Mouse (Mus musculus): ENCODE data around the gene Retsat. TPM values are rescaled to one million over a fixed set of nuclear protein-coding genes. Genes with fewer than 3 reads are reported as not detected.

The Retsat gene
- polyA plus RNA-seq (2014; fragmentation: Nextera tagmentation; extraction: Ambion mirVana), result 14.7 and 20.1 TPM in 2 replicates

- Histone ChIP-seq H3K9ac (ENCODE audit: low read depth, low read length) (peak within 1 kb of the TSS; percentile 64), H3K36me3 (ENCODE audit: control insufficient read depth, insufficient read depth, low read length) (peaks cover under 1% of the 10 kb centered on the region; the same call in 1 of the 2 replicates), H3K9me3 (ENCODE audit: control insufficient read depth, low read length) (no peaks in the 10 kb centered on the region), H3K27ac (ENCODE audit: low read depth, low read length) (peak within 1 kb of the TSS; percentile 76), H3K4me1 (ENCODE audit: control insufficient read depth, insufficient read depth, low read length) (peaks cover 17% of the 10 kb centered on the region), H3K4me2 (replicated peaks; ENCODE audit: low read depth, low read length) (peak within 1 kb of the TSS; percentile 64), H3K4me3 (ENCODE audit: low read length) (peak within 1 kb of the TSS; percentile 70), H3K27me3 (ENCODE audit: control insufficient read depth, insufficient read depth, low read length) (no peaks in the 10 kb centered on the region)
- peak; percentile 92 for ATAC-seq (ENCODE audit: low FRiP score, low TSS enrichment)
- WGBS, result 1% methylated on average over 38 of the region's 38 CpGs
Observed at GRCm38 (mm10) chr6:72597956-72598753, at the start of gene Retsat, which contains the start of gene Elmod3. Retsat (plus strand) TSS chr6:72598475. Elmod3 (minus strand) TSS chr6:72598413.

GRCm38 (mm10) chr6:72549041-72549580 is 49.2 kb upstream of the Retsat start:
- no peaks in the 10 kb centered on the region for H3K27me3 ChIP-seq (ENCODE audit: control insufficient read depth, insufficient read depth, low read length)
- H3K4me2 ChIP-seq (replicated peaks; ENCODE audit: low read depth, low read length), result no peak overlapping the region
- peaks cover 12% of the 10 kb centered on the region for H3K4me1 ChIP-seq (ENCODE audit: control insufficient read depth, insufficient read depth, low read length)
- no peaks in the 10 kb centered on the region for H3K36me3 ChIP-seq (ENCODE audit: control insufficient read depth, insufficient read depth, low read length)
- ATAC-seq (ENCODE audit: low FRiP score, low TSS enrichment), result no peak
- H3K27ac ChIP-seq (ENCODE audit: low read depth, low read length), result no peak overlapping the region
- H3K9ac ChIP-seq (ENCODE audit: low read depth, low read length), result no peak overlapping the region
- 0 out of 2 replicates have a peak, but pooled peaks cover 4% of the 10 kb centered on the region for H3K9me3 ChIP-seq (ENCODE audit: control insufficient read depth, low read length)
- H3K4me3 ChIP-seq (ENCODE audit: low read length), result no peak overlapping the region
- WGBS, result 54% methylated on average over 9 of the region's 9 CpGs

- H3K4me3 ChIP-seq (ENCODE audit: low read length), result no peak overlapping the region
- 56% methylated on average over 6 of the region's 6 CpGs for WGBS
- H3K27me3 ChIP-seq (ENCODE audit: control insufficient read depth, insufficient read depth, low read length), result no peaks in the 10 kb centered on the region
- H3K27ac ChIP-seq (ENCODE audit: low read depth, low read length), result no peak overlapping the region
- peaks cover 12% of the 10 kb centered on the region for H3K4me1 ChIP-seq (ENCODE audit: control insufficient read depth, insufficient read depth, low read length)
- H3K36me3 ChIP-seq (ENCODE audit: control insufficient read depth, insufficient read depth, low read length), result no peaks in the 10 kb centered on the region
- ATAC-seq (ENCODE audit: low FRiP score, low TSS enrichment), result no peak
- no peak overlapping the region for H3K4me2 ChIP-seq (replicated peaks; ENCODE audit: low read depth, low read length)
- 0 out of 2 replicates have a peak, but pooled peaks cover 4% of the 10 kb centered on the region for H3K9me3 ChIP-seq (ENCODE audit: control insufficient read depth, low read length)
- H3K9ac ChIP-seq (ENCODE audit: low read depth, low read length), result no peak overlapping the region
Observed at GRCm38 (mm10) chr6:72550025-72550424, 48.2 kb upstream of the Retsat start.

GRCm38 (mm10) chr6:72550503-72551100 is 47.7 kb upstream of the Retsat start:
- Histone ChIP-seq H3K4me3 (ENCODE audit: low read length) (no peak overlapping the region), H3K9me3 (ENCODE audit: control insufficient read depth, low read length) (0 out of 2 replicates have a peak, but pooled peaks cover 4% of the 10 kb centered on the region), H3K9ac (ENCODE audit: low read depth, low read length) (no peak overlapping the region), H3K27me3 (ENCODE audit: control insufficient read depth, insufficient read depth, low read length) (no peaks in the 10 kb centered on the region), H3K36me3 (ENCODE audit: control insufficient read depth, insufficient read depth, low read length) (no peaks in the 10 kb centered on the region), H3K4me1 (ENCODE audit: control insufficient read depth, insufficient read depth, low read length) (peaks cover 12% of the 10 kb centered on the region), H3K27ac (ENCODE audit: low read depth, low read length) (no peak overlapping the region), H3K4me2 (replicated peaks; ENCODE audit: low read depth, low read length) (no peak overlapping the region)
- ATAC-seq (ENCODE audit: low FRiP score, low TSS enrichment), result no peak
- 89% methylated on average over 10 of the region's 10 CpGs for WGBS

- Histone ChIP-seq H3K36me3 (ENCODE audit: control insufficient read depth, insufficient read depth, low read length) (no peaks in the 10 kb centered on the region), H3K9ac (ENCODE audit: low read depth, low read length) (peak overlapping the region; percentile 54), H3K4me3 (ENCODE audit: low read length) (peak overlapping the region; percentile 37), H3K4me1 (ENCODE audit: control insufficient read depth, insufficient read depth, low read length) (peaks cover 12% of the 10 kb centered on the region), H3K9me3 (ENCODE audit: control insufficient read depth, low read length) (no peaks in the 10 kb centered on the region), H3K27me3 (ENCODE audit: control insufficient read depth, insufficient read depth, low read length) (no peaks in the 10 kb centered on the region), H3K27ac (ENCODE audit: low read depth, low read length) (peak overlapping the region; percentile 77), H3K4me2 (replicated peaks; ENCODE audit: low read depth, low read length) (peak overlapping the region; percentile 45)
- 13% methylated on average over 27 of the region's 27 CpGs for WGBS
- ATAC-seq (ENCODE audit: low FRiP score, low TSS enrichment), result peak; percentile 96
Observed at GRCm38 (mm10) chr6:72552171-72553078, 45.9 kb upstream of the Retsat start.

- H3K36me3 ChIP-seq (ENCODE audit: control insufficient read depth, insufficient read depth, low read length), result no peaks in the 10 kb centered on the region
- 14% methylated on average over 8 of the region's 8 CpGs for WGBS
- no peak for ATAC-seq (ENCODE audit: low FRiP score, low TSS enrichment)
- H3K9me3 ChIP-seq (ENCODE audit: control insufficient read depth, low read length), result no peaks in the 10 kb centered on the region
- H3K4me3 ChIP-seq (ENCODE audit: low read length), result peak overlapping the region; percentile 37
- peaks cover 12% of the 10 kb centered on the region for H3K4me1 ChIP-seq (ENCODE audit: control insufficient read depth, insufficient read depth, low read length)
- peak overlapping the region; percentile 77 for H3K27ac ChIP-seq (ENCODE audit: low read depth, low read length)
- no peaks in the 10 kb centered on the region for H3K27me3 ChIP-seq (ENCODE audit: control insufficient read depth, insufficient read depth, low read length)
- peak overlapping the region; percentile 54 for H3K9ac ChIP-seq (ENCODE audit: low read depth, low read length)
- H3K4me2 ChIP-seq (replicated peaks; ENCODE audit: low read depth, low read length), result peak overlapping the region; percentile 45
Observed at GRCm38 (mm10) chr6:72553079-72553412, 45.2 kb upstream of the Retsat start.

- 81% methylated on average over 8 of the region's 8 CpGs for WGBS
- ATAC-seq (ENCODE audit: low FRiP score, low TSS enrichment), result no peak
- Histone ChIP-seq H3K36me3 (ENCODE audit: control insufficient read depth, insufficient read depth, low read length) (no peaks in the 10 kb centered on the region), H3K4me1 (ENCODE audit: control insufficient read depth, insufficient read depth, low read length) (peaks cover 8% of the 10 kb centered on the region; the same call in 1 of the 2 replicates), H3K27ac (ENCODE audit: low read depth, low read length) (no peak overlapping the region), H3K9me3 (ENCODE audit: control insufficient read depth, low read length) (no peaks in the 10 kb centered on the region), H3K27me3 (ENCODE audit: control insufficient read depth, insufficient read depth, low read length) (no peaks in the 10 kb centered on the region), H3K9ac (ENCODE audit: low read depth, low read length) (no peak overlapping the region), H3K4me3 (ENCODE audit: low read length) (no peak overlapping the region), H3K4me2 (replicated peaks; ENCODE audit: low read depth, low read length) (no peak overlapping the region)
Observed at GRCm38 (mm10) chr6:72560801-72561200, 37.5 kb upstream of the Retsat start.

- no peak overlapping the region for H3K4me3 ChIP-seq (ENCODE audit: low read length)
- H3K4me2 ChIP-seq (replicated peaks; ENCODE audit: low read depth, low read length), result no peak overlapping the region
- WGBS, result 34% methylated on average over 6 of the region's 6 CpGs
- H3K27me3 ChIP-seq (ENCODE audit: control insufficient read depth, insufficient read depth, low read length), result no peaks in the 10 kb centered on the region
- H3K36me3 ChIP-seq (ENCODE audit: control insufficient read depth, insufficient read depth, low read length), result no peaks in the 10 kb centered on the region
- H3K9ac ChIP-seq (ENCODE audit: low read depth, low read length), result no peak overlapping the region
- H3K27ac ChIP-seq (ENCODE audit: low read depth, low read length), result no peak overlapping the region
- peaks cover 9% of the 10 kb centered on the region; the same call in 1 of the 2 replicates for H3K4me1 ChIP-seq (ENCODE audit: control insufficient read depth, insufficient read depth, low read length)
- H3K9me3 ChIP-seq (ENCODE audit: control insufficient read depth, low read length), result no peaks in the 10 kb centered on the region
- 0 out of 2 replicates have a peak, but pooled peaks have one; percentile 11 for ATAC-seq (ENCODE audit: low FRiP score, low TSS enrichment)
Observed at GRCm38 (mm10) chr6:72562486-72562885, 35.8 kb upstream of the Retsat start.

Data from kidney, embryonic 14.5 days (tissue).